Mouse (Mus musculus): ENCODE data around the gene Fam117b. TPM values are rescaled to one million over a fixed set of nuclear protein-coding genes. Genes with fewer than 3 reads are reported as not detected.

Fam117b gene
- polyA plus RNA-seq, 1 experiment from 2014 or later = 18.5 TPM

GRCm38 (mm10) chr1:59917401-59917800 lies 4.6 kb downstream of the Fam117b start:
- ATAC-seq (ENCODE audit: insufficient read depth, low FRiP score, low TSS enrichment) = no peak
- peaks cover 10% of the 10 kb centered on the region for H3K4me1 ChIP-seq (ENCODE audit: control insufficient read depth, insufficient read depth, low read length)
- H3K4me2 ChIP-seq (ENCODE audit: low read depth) = no peak overlapping the region
- no peak for DNase-seq (ENCODE audit: low spot score)
- no peaks in the 10 kb centered on the region for H3K27me3 ChIP-seq (ENCODE audit: control insufficient read depth, insufficient read depth, low read length)
- H3K9me3 ChIP-seq (ENCODE audit: control insufficient read depth, low read length) = no peaks in the 10 kb centered on the region
- WGBS = 78% methylated on average over 3 of the region's 3 CpGs
- H3K27ac ChIP-seq (ENCODE audit: low read depth, low read length) = no peak overlapping the region
- H3K9ac ChIP-seq (ENCODE audit: low read length) = no peak overlapping the region
- H3K36me3 ChIP-seq (ENCODE audit: control insufficient read depth, insufficient read depth, low read length) = no peaks in the 10 kb centered on the region
- no peak overlapping the region for H3K4me3 ChIP-seq (ENCODE audit: low read depth, low read length)

DNA sequence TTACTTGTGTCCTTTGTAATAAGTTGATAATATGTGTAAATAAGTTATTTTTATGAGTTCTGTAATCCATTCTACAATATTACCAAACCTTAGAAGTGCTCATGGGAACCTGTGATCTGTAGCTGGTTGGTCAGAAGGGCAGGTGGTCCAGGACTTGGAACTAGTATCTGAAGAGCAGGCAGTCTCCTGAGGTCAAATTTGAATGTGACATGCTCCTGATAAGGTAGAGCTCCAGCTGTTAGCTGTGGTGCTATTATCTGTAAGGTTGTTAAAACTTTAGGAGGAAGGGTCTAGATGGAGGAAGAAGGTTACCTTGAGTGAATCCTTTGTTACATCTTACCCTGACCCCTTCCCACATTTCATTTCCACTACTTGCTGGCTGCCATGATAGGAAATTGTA lies 5.3 kb downstream of the Fam117b start:
- H3K36me3 ChIP-seq (ENCODE audit: control insufficient read depth, insufficient read depth, low read length) = no peaks in the 10 kb centered on the region
- peaks cover 10% of the 10 kb centered on the region for H3K4me1 ChIP-seq (ENCODE audit: control insufficient read depth, insufficient read depth, low read length)
- DNase-seq (ENCODE audit: low spot score) (no peak), ATAC-seq (ENCODE audit: insufficient read depth, low FRiP score, low TSS enrichment) (no peak)
- H3K9me3 ChIP-seq (ENCODE audit: control insufficient read depth, low read length) = no peaks in the 10 kb centered on the region
- H3K4me3 ChIP-seq (ENCODE audit: low read depth, low read length) = no peak overlapping the region
- H3K27ac ChIP-seq (ENCODE audit: low read depth, low read length) = no peak overlapping the region
- no peak overlapping the region for H3K4me2 ChIP-seq (ENCODE audit: low read depth)
- no peaks in the 10 kb centered on the region for H3K27me3 ChIP-seq (ENCODE audit: control insufficient read depth, insufficient read depth, low read length)
- no peak overlapping the region for H3K9ac ChIP-seq (ENCODE audit: low read length)

DNA sequence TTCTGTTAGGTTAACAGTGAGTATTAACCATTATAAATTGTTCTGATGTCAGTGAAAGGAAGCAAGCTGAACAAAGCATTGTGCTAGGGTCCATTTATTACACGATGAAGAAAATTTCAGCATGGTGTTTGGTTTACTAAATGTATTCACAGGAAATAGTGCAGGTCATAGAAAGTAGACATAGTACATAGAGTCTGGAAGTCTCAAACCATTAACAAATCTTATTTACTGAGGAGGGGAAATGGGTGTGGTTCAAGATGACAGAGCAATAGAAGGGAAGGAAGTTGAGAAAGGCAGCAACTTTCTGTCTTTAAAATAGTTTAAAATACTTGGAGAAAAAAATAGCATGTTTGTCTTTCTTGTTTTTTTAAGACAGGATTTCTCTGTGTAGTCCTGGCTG lies 10.4 kb downstream of the Fam117b start:
- Histone ChIP-seq H3K9me3 (ENCODE audit: control insufficient read depth, low read length) (no peaks in the 10 kb centered on the region), H3K9ac (ENCODE audit: low read length) (no peak overlapping the region), H3K36me3 (ENCODE audit: control insufficient read depth, insufficient read depth, low read length) (no peaks in the 10 kb centered on the region), H3K4me1 (ENCODE audit: control insufficient read depth, insufficient read depth, low read length) (no peaks in the 10 kb centered on the region), H3K4me3 (ENCODE audit: low read depth, low read length) (no peak overlapping the region), H3K27ac (ENCODE audit: low read depth, low read length) (no peak overlapping the region), H3K27me3 (ENCODE audit: control insufficient read depth, insufficient read depth, low read length) (no peaks in the 10 kb centered on the region), H3K4me2 (ENCODE audit: low read depth) (no peak overlapping the region)
- 73% methylated on average over 1 of the region's 1 CpGs for WGBS
- DNase-seq (ENCODE audit: low spot score) (no peak), ATAC-seq (ENCODE audit: insufficient read depth, low FRiP score, low TSS enrichment) (no peak)

DNA sequence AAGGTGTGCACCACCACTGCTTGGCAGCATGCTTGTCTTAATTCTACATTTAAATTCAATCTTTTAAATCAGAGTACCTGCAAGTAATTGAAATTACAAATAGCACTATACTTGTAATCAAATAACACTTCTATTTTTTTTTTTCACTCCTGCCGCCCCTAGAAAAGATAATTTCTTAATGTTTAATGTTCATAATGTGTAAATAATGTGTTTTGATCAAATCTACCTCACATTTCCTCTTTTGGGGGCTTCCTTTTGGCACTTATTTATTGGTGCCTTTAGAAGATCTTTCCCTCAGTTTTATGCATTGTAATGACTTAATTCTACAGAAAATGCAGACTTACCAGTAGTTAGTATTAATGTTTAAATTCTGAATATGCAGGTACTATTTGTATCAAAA lies 10.9 kb downstream of the Fam117b start:
- H3K4me3 ChIP-seq (ENCODE audit: low read depth, low read length) = no peak overlapping the region
- no peak overlapping the region for H3K27ac ChIP-seq (ENCODE audit: low read depth, low read length)
- WGBS = 96% methylated on average over 1 of the region's 1 CpGs
- no peaks in the 10 kb centered on the region for H3K36me3 ChIP-seq (ENCODE audit: control insufficient read depth, insufficient read depth, low read length)
- DNase-seq (ENCODE audit: low spot score) (no peak), ATAC-seq (ENCODE audit: insufficient read depth, low FRiP score, low TSS enrichment) (no peak)
- H3K9ac ChIP-seq (ENCODE audit: low read length) = no peak overlapping the region
- no peaks in the 10 kb centered on the region for H3K9me3 ChIP-seq (ENCODE audit: control insufficient read depth, low read length)
- no peaks in the 10 kb centered on the region for H3K4me1 ChIP-seq (ENCODE audit: control insufficient read depth, insufficient read depth, low read length)
- H3K4me2 ChIP-seq (ENCODE audit: low read depth) = no peak overlapping the region
- no peaks in the 10 kb centered on the region for H3K27me3 ChIP-seq (ENCODE audit: control insufficient read depth, insufficient read depth, low read length)

DNA sequence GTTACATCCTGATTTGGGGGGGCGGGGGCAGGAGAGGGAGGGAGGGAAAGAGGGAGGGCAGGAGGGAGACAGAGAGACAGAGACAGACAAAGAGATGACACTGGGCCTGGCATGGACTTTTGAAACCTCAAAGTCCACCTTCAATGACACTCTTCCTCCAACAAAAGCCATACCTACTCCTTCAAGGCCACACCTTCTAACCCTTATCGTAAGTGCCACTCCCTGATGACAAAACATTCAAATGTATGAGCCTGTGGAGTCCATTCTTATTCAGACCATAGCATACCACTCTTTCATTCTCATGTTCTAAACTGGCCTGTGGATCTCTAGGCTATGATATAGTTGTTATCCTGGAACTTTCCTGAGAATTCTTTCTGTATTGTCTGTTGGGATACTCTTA lies 11.6 kb downstream of the Fam117b start:
- Histone ChIP-seq H3K4me1 (ENCODE audit: control insufficient read depth, insufficient read depth, low read length) (no peaks in the 10 kb centered on the region), H3K27ac (ENCODE audit: low read depth, low read length) (no peak overlapping the region), H3K36me3 (ENCODE audit: control insufficient read depth, insufficient read depth, low read length) (no peaks in the 10 kb centered on the region), H3K27me3 (ENCODE audit: control insufficient read depth, insufficient read depth, low read length) (no peaks in the 10 kb centered on the region), H3K4me2 (ENCODE audit: low read depth) (no peak overlapping the region), H3K9ac (ENCODE audit: low read length) (no peak overlapping the region), H3K4me3 (ENCODE audit: low read depth, low read length) (no peak overlapping the region), H3K9me3 (ENCODE audit: control insufficient read depth, low read length) (no peaks in the 10 kb centered on the region)
- WGBS = 86% methylated on average over 2 of the region's 2 CpGs
- ATAC-seq (ENCODE audit: insufficient read depth, low FRiP score, low TSS enrichment) (no peak), DNase-seq (ENCODE audit: low spot score) (no peak)

- H3K4me2 ChIP-seq (ENCODE audit: low read depth) = no peak overlapping the region
- no peaks in the 10 kb centered on the region for H3K36me3 ChIP-seq (ENCODE audit: control insufficient read depth, insufficient read depth, low read length)
- DNase-seq (ENCODE audit: low spot score) (no peak), ATAC-seq (ENCODE audit: insufficient read depth, low FRiP score, low TSS enrichment) (no peak)
- H3K4me3 ChIP-seq (ENCODE audit: low read depth, low read length) = no peak overlapping the region
- H3K27ac ChIP-seq (ENCODE audit: low read depth, low read length) = no peak overlapping the region
- no peaks in the 10 kb centered on the region for H3K9me3 ChIP-seq (ENCODE audit: control insufficient read depth, low read length)
- WGBS = 84% methylated on average over 3 of the region's 3 CpGs
- H3K27me3 ChIP-seq (ENCODE audit: control insufficient read depth, insufficient read depth, low read length) = no peaks in the 10 kb centered on the region
- no peaks in the 10 kb centered on the region for H3K4me1 ChIP-seq (ENCODE audit: control insufficient read depth, insufficient read depth, low read length)
- H3K9ac ChIP-seq (ENCODE audit: low read length) = no peak overlapping the region
These were observed 13.3 kb downstream of the Fam117b start for GRCm38 (mm10) chr1:59926021-59926672.

- H3K27me3 ChIP-seq (ENCODE audit: control insufficient read depth, insufficient read depth, low read length) = no peaks in the 10 kb centered on the region
- H3K9me3 ChIP-seq (ENCODE audit: control insufficient read depth, low read length) = no peaks in the 10 kb centered on the region
- DNase-seq (ENCODE audit: low spot score) (no peak), ATAC-seq (ENCODE audit: insufficient read depth, low FRiP score, low TSS enrichment) (no peak)
- H3K36me3 ChIP-seq (ENCODE audit: control insufficient read depth, insufficient read depth, low read length) = no peaks in the 10 kb centered on the region
- no peaks in the 10 kb centered on the region for H3K4me1 ChIP-seq (ENCODE audit: control insufficient read depth, insufficient read depth, low read length)
- H3K27ac ChIP-seq (ENCODE audit: low read depth, low read length) = no peak overlapping the region
- no peak overlapping the region for H3K4me2 ChIP-seq (ENCODE audit: low read depth)
- WGBS = 84% methylated on average over 2 of the region's 2 CpGs
- no peak overlapping the region for H3K9ac ChIP-seq (ENCODE audit: low read length)
- H3K4me3 ChIP-seq (ENCODE audit: low read depth, low read length) = no peak overlapping the region
These were observed 14.4 kb downstream of the Fam117b start for GRCm38 (mm10) chr1:59927131-59927680.

GRCm38 (mm10) chr1:59930926-59931325 lies 18.1 kb downstream of the Fam117b start:
- no peaks in the 10 kb centered on the region for H3K27me3 ChIP-seq (ENCODE audit: control insufficient read depth, insufficient read depth, low read length)
- no peak overlapping the region for H3K4me2 ChIP-seq (ENCODE audit: low read depth)
- no peak overlapping the region for H3K27ac ChIP-seq (ENCODE audit: low read depth, low read length)
- no peaks in the 10 kb centered on the region for H3K36me3 ChIP-seq (ENCODE audit: control insufficient read depth, insufficient read depth, low read length)
- no peak overlapping the region for H3K4me3 ChIP-seq (ENCODE audit: low read depth, low read length)
- ATAC-seq (ENCODE audit: insufficient read depth, low FRiP score, low TSS enrichment) (no peak), DNase-seq (ENCODE audit: low spot score) (no peak)
- no peak overlapping the region for H3K9ac ChIP-seq (ENCODE audit: low read length)
- H3K9me3 ChIP-seq (ENCODE audit: control insufficient read depth, low read length) = no peaks in the 10 kb centered on the region
- H3K4me1 ChIP-seq (ENCODE audit: control insufficient read depth, insufficient read depth, low read length) = no peaks in the 10 kb centered on the region

- no peaks in the 10 kb centered on the region for H3K36me3 ChIP-seq (ENCODE audit: control insufficient read depth, insufficient read depth, low read length)
- no peak overlapping the region for H3K27ac ChIP-seq (ENCODE audit: low read depth, low read length)
- no peaks in the 10 kb centered on the region for H3K27me3 ChIP-seq (ENCODE audit: control insufficient read depth, insufficient read depth, low read length)
- H3K4me1 ChIP-seq (ENCODE audit: control insufficient read depth, insufficient read depth, low read length) = no peaks in the 10 kb centered on the region
- WGBS = 98% methylated on average over 2 of the region's 2 CpGs
- DNase-seq (ENCODE audit: low spot score) (no peak), ATAC-seq (ENCODE audit: insufficient read depth, low FRiP score, low TSS enrichment) (no peak)
- H3K9ac ChIP-seq (ENCODE audit: low read length) = no peak overlapping the region
- H3K4me2 ChIP-seq (ENCODE audit: low read depth) = no peak overlapping the region
- no peak overlapping the region for H3K4me3 ChIP-seq (ENCODE audit: low read depth, low read length)
- no peaks in the 10 kb centered on the region for H3K9me3 ChIP-seq (ENCODE audit: control insufficient read depth, low read length)
These were observed 20.2 kb downstream of the Fam117b start for GRCm38 (mm10) chr1:59932991-59933390.

Data from neural tube, embryonic 11.5 days (tissue).